Mouse (Mus musculus) cerebellum, postnatal 36 days (tissue): Measurements from ENCODE around the gene Gm6460.
"Not testable (repeated sequence)": the region's sequence is repeated elsewhere in the genome, so short reads cannot be mapped to it uniquely, and the experiment has no call there.

Source experiments
- DNase-seq, 2 experiments: peaks; one replicate each; pipeline ENCODE4 v3.0.0; 2021 to 2022; ENCODE audit warnings: mixed read lengths in 2 of 2

The Gm6460 gene

DNA sequence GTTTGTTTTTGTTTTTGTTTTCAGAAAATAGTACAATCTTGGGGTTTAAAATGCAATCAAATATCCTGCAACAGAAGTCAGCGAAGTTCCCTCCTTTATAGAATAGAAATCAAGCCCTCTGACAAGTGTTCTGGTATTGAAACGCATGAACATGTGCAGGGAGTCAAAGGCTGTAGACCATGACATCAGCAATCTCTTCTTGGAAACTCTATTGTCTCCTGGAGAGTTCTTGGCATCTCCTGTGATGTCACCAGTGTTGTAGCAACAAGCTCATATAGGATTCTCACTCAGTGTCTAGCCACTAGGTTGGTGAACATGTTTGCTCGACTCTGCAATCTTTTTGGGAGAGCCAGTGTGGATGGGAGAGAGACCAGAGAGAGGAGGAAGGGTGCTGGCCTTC lies at the start of gene Gm6460:
TSS of gene Gm6460 (plus strand) at position 301 of the 400 bp plus-strand sequence.
- not testable (repeated sequence) for DNase-seq
